Mouse (Mus musculus) forebrain, embryonic 13.5 days (tissue): Measurements from ENCODE around the gene Rgl3. TPM values are rescaled to one million over a fixed set of nuclear protein-coding genes. Genes with fewer than 3 reads are reported as not detected.

Experiments
- ATAC-seq: fragments of 200-750 bp; cut with Nextera tagmentation; 2 replicates; pipeline ENCODE4 v1.8.0; 2017
- H3K27ac ChIP-seq: fragments of 300-500 bp; sonication (generic); 2 replicates; pipeline ENCODE4 v1.5.1; 2015; ENCODE audit warnings: inconsistent platforms, mild to moderate bottlenecking, moderate library complexity
- H3K27me3 ChIP-seq: fragments of 300-500 bp; sonication (generic); 2 replicates; pipeline ENCODE4 v1.6.1; 2015; ENCODE audit warnings: mild to moderate bottlenecking, inconsistent platforms
- H3K36me3 ChIP-seq: fragments of 300-500 bp; sonication (generic); 2 replicates; pipeline ENCODE4 v1.6.1; 2015; ENCODE audit warnings: mild to moderate bottlenecking, inconsistent platforms; ENCODE audit not compliant: poor library complexity, severe bottlenecking
- H3K4me1 ChIP-seq: fragments of 300-500 bp; sonication (generic); 2 replicates; pipeline ENCODE4 v1.6.1; 2015; ENCODE audit warnings: inconsistent platforms
- H3K4me2 ChIP-seq: fragments of 300-500 bp; sonication (generic); 2 replicates; pipeline ENCODE4 v1.6.1; 2015; ENCODE audit warnings: inconsistent platforms, mild to moderate bottlenecking, moderate library complexity
- H3K4me3 ChIP-seq: fragments of 300-500 bp; sonication (generic); 2 replicates; pipeline ENCODE4 v1.5.1; 2015; ENCODE audit warnings: mild to moderate bottlenecking, inconsistent platforms
- H3K9ac ChIP-seq: fragments of 300-500 bp; sonication (generic); 2 replicates; pipeline ENCODE4 v1.6.1; 2015; ENCODE audit warnings: mild to moderate bottlenecking, inconsistent platforms
- H3K9me3 ChIP-seq: fragments of 300-500 bp; sonication (generic); replicated peaks from 2 replicates; pipeline ENCODE4 v1.6.1; 2016; ENCODE audit warnings: inconsistent platforms
- WGBS: fragments of 180-500 bp; shearing (Covaris S2); methylation state at CpG from one replicate; pipeline ENCODE4 v1.1.7; 2015; 5-methylcytosine and 5-hydroxymethylcytosine counted together
- polyA plus RNA-seq: library from polyadenylated mRNA; unstranded; fragments of >200 nt; fragmentation: Nextera tagmentation; extraction: Ambion mirVana; gene quantifications from 2 replicates; pipeline ENCODE4 v1.2.1, GENCODE M21; 2015

The Rgl3 gene
- polyA plus RNA-seq, 1 experiment from 2014 or later, result 1.2 TPM

DNA sequence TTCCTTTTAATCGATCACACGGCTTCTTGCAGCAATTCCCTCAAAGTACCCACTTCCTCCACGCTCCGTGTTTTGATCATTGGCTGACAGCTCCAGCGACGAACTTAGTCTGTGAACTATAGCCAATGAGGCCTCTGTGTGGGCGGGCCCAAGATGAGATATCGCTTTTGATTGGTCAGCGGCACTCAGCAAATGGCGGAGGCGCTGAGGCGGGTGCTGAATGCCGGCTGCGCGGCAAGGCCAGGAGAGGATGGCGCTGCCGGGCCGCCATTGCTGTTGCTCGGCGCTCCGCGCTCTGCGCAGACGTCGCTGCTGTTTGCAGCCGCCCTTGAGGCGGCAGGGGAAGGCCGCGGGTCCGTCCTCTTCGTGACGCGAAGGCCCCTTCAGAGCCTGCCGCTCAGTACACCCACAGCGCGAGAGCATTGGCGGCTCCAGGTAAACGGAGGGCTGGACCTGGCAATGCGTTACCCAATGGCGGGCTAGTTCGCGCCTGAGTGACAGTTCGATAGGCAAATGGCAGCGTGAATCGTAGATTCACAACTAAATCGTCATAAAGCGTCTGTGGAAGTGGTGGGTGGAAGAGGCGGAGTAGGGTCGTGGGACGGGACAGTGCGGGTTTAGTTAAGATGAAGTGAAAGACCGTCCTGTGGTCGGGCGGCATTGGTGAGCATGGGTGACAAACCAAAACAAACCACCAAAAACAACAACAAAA is 33.5 kb downstream of the Rgl3 start, which contains the start of gene Swsap1:
Gene Swsap1, plus strand, starts transcription at position 186 of the 712 bp plus-strand sequence.
- H3K4me1 ChIP-seq, result peaks cover 32% of the 10 kb centered on the region
- WGBS, result under 1% methylated on average over 54 of the region's 54 CpGs

DNA sequence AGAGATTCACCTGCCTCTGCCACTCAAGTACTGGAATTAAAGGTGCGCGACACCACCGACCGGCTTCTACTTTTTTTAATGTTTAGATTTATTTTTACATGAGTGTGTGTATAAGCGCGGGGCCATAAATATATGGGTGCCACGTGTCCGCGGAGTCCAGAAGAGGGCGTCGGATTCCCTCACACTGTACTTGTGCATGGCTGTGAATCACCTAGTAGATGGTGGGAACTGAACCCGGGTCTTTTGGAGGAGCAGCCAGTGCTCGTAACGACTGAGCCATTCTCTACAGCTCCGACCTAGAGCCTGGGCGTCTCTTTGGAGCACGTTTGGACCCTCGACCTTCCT is 34.0 kb downstream of the Rgl3 start:
- H3K4me3 ChIP-seq, result peak overlapping the region; percentile 67
- 3% methylated on average over 18 of the region's 18 CpGs for WGBS
- no peaks in the 10 kb centered on the region for H3K36me3 ChIP-seq

More for the DNA sequence above, 33.5 kb downstream of the Rgl3 start, which contains the start of gene Swsap1:
- H3K36me3 ChIP-seq, result no peaks in the 10 kb centered on the region
- no peaks in the 10 kb centered on the region; the same call in 1 of the 2 replicates for H3K9me3 ChIP-seq
- H3K27ac ChIP-seq, result peak within 1 kb of the TSS; percentile 95
- peak; percentile 98 for ATAC-seq
- H3K4me2 ChIP-seq, result peak within 1 kb of the TSS; percentile 69
- peak within 1 kb of the TSS; percentile 67 for H3K4me3 ChIP-seq
- H3K9ac ChIP-seq, result peak within 1 kb of the TSS; percentile 79
- H3K27me3 ChIP-seq, result peaks cover 19% of the 10 kb centered on the region

DNA sequence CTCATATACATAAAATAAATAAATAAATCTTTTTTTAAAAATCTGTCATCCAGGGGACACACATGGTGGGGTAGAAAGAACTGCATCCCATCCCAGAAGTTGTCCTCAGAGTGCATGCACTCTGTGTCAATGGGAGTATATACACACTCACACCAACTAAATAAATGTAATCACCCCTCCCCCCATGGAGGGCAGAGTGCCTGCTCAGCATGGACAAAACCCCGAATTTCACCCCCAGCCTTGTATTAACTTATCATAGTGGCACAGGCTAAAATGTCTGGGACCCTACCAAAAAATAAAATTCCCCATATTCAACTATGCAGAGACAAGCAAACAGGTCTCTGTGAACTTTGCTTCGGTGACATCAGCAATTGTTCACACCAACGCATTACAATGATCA is 34.6 kb downstream of the Rgl3 start:
- Histone ChIP-seq H3K9ac (no peak overlapping the region), H3K9me3 (no peaks in the 10 kb centered on the region; the same call in 1 of the 2 replicates), H3K36me3 (no peaks in the 10 kb centered on the region), H3K27ac (no peak overlapping the region), H3K4me1 (peaks cover 26% of the 10 kb centered on the region), H3K27me3 (peaks cover 12% of the 10 kb centered on the region), H3K4me2 (peak overlapping the region; percentile 69), H3K4me3 (no peak overlapping the region)
- no peak for ATAC-seq
- WGBS, result 74% methylated on average over 3 of the region's 3 CpGs

More for the DNA sequence above, 34.0 kb downstream of the Rgl3 start:
- Histone ChIP-seq H3K9me3 (no peaks in the 10 kb centered on the region; the same call in 1 of the 2 replicates), H3K27ac (peak overlapping the region; percentile 95), H3K27me3 (peaks cover 15% of the 10 kb centered on the region), H3K9ac (peak overlapping the region; percentile 79), H3K4me1 (peaks cover 26% of the 10 kb centered on the region), H3K4me2 (peak overlapping the region; percentile 69)
- ATAC-seq, result peak; percentile 56

DNA sequence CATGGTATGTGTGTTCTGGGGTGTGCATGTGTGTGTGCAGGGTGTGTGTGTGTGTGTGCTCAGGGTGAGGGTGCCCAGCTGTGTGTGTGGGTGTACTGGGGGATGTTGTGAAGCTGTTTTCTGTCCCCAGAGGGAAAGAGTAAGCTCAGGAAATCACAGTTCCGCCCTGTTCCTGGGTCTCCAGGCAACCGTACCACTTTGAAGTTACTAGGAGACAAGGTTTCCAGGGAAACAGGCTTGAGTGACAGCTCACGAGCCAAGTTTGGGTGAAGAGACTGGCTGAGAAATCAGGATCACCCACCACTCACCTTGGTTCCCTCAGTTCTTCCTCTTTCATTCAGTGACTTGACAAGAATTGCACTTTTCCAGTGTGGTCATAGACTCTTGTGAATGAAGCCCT is 35.6 kb downstream of the Rgl3 start:
- Histone ChIP-seq H3K27me3 (0 out of 2 replicates have a peak, but pooled peaks cover 4% of the 10 kb centered on the region), H3K4me2 (peak overlapping the region; percentile 32), H3K27ac (peak overlapping the region; percentile 74), H3K36me3 (no peaks in the 10 kb centered on the region), H3K4me3 (no peak overlapping the region), H3K4me1 (peaks cover 26% of the 10 kb centered on the region), H3K9ac (no peak overlapping the region; the same call in 1 of the 2 replicates), H3K9me3 (no peaks in the 10 kb centered on the region; the same call in 1 of the 2 replicates)
- 17% methylated on average over 3 of the region's 3 CpGs for WGBS
- 0 out of 2 replicates have a peak, but pooled peaks have one; percentile 3 for ATAC-seq

DNA sequence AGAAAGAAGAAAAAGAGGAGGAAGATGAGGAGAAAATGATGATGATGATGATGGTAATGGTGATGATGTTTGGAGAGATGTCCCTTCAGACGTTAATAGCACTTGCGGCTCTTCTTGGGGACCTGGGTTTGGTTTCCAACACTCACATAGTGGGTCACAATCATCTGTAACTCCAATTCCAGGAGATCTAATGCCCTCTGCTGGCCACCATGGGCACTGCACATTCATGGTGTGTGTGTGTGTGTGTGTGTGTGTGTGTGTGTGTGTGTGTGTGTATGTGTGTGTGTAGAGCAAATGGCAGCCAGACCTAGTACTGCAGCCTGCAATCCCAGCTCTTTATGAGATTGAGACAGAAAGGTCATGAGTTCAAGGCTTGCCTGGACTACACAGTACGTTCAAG is 37.3 kb downstream of the Rgl3 start:
- Histone ChIP-seq H3K4me3 (no peak overlapping the region), H3K9ac (no peak overlapping the region), H3K4me1 (peaks cover 26% of the 10 kb centered on the region), H3K27me3 (peaks cover 15% of the 10 kb centered on the region; the same call in 1 of the 2 replicates), H3K9me3 (no peaks in the 10 kb centered on the region; the same call in 1 of the 2 replicates), H3K4me2 (no peak overlapping the region), H3K36me3 (no peaks in the 10 kb centered on the region), H3K27ac (no peak overlapping the region)
- no peak for ATAC-seq
- WGBS, result 85% methylated on average over 3 of the region's 3 CpGs

DNA sequence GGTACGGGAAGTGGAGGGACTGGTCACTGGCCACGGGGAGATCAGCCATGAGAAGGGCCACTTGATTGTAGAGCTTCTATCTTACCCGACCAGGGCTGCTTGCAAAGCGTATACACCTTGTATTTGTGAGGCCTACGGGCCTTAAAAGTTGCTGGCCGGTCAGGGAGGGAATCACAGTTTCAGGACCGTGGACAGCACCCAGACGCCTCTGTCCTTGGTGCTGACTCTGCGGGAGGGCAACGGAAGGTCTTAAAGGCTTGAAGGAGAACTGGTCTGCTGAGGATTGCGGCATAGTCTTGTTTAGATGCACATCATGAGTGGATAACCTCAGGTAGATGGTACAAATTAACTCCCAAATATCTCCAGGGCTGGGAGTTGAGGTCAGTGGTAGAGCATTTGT is 38.9 kb downstream of the Rgl3 start:
- no peak overlapping the region for H3K9ac ChIP-seq
- no peak for ATAC-seq
- H3K4me1 ChIP-seq, result peaks cover 20% of the 10 kb centered on the region
- H3K27ac ChIP-seq, result no peak overlapping the region
- peaks cover 15% of the 10 kb centered on the region; the same call in 1 of the 2 replicates for H3K27me3 ChIP-seq
- 18% methylated on average over 11 of the region's 11 CpGs for WGBS
- peaks cover 4% of the 10 kb centered on the region; the same call in 1 of the 2 replicates for H3K36me3 ChIP-seq
- no peak overlapping the region for H3K4me2 ChIP-seq
- no peaks in the 10 kb centered on the region; the same call in 1 of the 2 replicates for H3K9me3 ChIP-seq
- no peak overlapping the region for H3K4me3 ChIP-seq

DNA sequence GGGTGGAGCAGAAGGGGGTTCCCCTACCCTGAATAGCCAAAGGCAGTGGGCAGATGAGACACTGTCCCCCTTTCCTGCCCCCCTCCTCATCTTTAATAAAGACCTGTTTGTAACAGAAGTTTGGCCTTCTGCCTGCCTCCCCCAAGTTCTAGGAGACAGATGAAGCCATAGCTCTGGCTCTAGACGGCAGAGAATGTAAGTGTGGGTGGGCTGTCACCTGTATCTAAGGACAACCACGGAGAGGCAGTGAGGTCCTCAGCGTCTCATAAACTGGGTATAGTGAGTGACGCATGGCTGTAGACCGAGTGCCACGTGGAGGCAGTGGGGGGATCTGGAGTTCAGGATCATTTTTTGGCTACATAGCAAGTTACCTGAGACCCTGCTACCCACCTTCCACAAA is 40.5 kb downstream of the Rgl3 start:
- no peak for ATAC-seq
- H3K9me3 ChIP-seq, result no peaks in the 10 kb centered on the region; the same call in 1 of the 2 replicates
- 71% methylated on average over 6 of the region's 6 CpGs for WGBS
- H3K9ac ChIP-seq, result no peak overlapping the region
- H3K4me3 ChIP-seq, result no peak overlapping the region
- peaks cover 10% of the 10 kb centered on the region for H3K4me1 ChIP-seq
- H3K27me3 ChIP-seq, result peaks cover 15% of the 10 kb centered on the region; the same call in 1 of the 2 replicates
- H3K4me2 ChIP-seq, result no peak overlapping the region
- peaks cover 13% of the 10 kb centered on the region for H3K36me3 ChIP-seq
- H3K27ac ChIP-seq, result no peak overlapping the region

DNA sequence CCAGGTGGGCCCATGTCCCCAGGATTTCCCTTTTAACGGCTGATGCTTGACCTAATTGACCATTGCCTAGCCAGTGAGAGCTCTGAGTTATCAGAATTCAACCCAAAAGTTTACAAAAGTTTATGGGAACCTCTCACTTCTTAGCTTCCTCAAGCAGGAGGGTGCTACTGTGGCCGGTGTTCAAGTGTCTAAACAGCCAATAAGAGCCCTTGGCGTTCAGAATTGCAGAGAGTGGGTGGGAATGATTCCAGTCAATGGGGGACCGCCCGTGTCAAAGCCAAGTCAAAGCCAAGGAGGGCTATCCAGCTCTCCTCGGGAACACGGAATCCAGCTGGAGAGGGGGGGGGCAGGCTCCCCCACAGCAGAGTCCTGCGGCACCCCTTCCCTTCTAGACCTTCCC is 41.1 kb downstream of the Rgl3 start:
- Histone ChIP-seq H3K27ac (no peak overlapping the region), H3K4me2 (no peak overlapping the region), H3K36me3 (peaks cover 13% of the 10 kb centered on the region), H3K4me3 (no peak overlapping the region), H3K9me3 (no peaks in the 10 kb centered on the region; the same call in 1 of the 2 replicates), H3K4me1 (peaks cover 4% of the 10 kb centered on the region), H3K9ac (no peak overlapping the region), H3K27me3 (peaks cover 15% of the 10 kb centered on the region; the same call in 1 of the 2 replicates)
- WGBS, result 48% methylated on average over 8 of the region's 8 CpGs
- no peak for ATAC-seq

DNA sequence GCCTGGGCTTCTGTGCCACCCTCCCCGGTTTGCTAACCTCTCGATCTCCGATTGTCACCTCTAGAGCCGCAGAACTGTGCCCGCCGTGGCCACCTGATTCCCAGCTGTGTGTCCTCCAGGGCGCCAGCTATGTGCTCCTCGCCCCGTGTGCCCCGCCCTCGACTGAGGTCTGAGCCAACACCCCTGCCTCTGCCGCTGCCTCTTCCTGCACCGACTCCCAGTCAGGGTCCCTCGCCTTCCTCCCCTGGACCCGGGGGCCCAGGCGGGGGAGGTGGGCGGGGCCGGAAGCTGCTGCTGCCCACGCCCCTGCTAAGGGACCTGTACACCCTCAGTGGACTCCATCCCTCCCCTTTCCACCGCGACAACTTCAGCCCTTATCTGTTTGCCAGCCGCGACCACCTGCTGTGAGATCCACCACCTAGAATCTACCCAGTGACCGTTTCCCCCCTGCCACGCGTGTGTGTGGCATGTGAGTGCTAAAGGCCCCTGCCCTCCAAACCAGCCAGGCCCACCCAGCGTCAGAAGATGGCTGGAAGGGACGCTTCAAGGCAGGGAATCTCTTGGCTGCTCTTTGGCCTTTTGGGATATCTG is 41.6 kb downstream of the Rgl3 start:
- H3K4me3 ChIP-seq, result no peak overlapping the region
- peaks cover 15% of the 10 kb centered on the region; the same call in 1 of the 2 replicates for H3K27me3 ChIP-seq
- H3K9me3 ChIP-seq, result no peaks in the 10 kb centered on the region; the same call in 1 of the 2 replicates
- WGBS, result 7% methylated on average over 23 of the region's 28 CpGs
- H3K9ac ChIP-seq, result no peak overlapping the region
- peaks cover 13% of the 10 kb centered on the region for H3K36me3 ChIP-seq
- H3K4me1 ChIP-seq, result no peaks in the 10 kb centered on the region
- H3K27ac ChIP-seq, result no peak overlapping the region
- peak overlapping the region; percentile 19; the same call in 1 of the 2 replicates for H3K4me2 ChIP-seq
- no peak for ATAC-seq

DNA sequence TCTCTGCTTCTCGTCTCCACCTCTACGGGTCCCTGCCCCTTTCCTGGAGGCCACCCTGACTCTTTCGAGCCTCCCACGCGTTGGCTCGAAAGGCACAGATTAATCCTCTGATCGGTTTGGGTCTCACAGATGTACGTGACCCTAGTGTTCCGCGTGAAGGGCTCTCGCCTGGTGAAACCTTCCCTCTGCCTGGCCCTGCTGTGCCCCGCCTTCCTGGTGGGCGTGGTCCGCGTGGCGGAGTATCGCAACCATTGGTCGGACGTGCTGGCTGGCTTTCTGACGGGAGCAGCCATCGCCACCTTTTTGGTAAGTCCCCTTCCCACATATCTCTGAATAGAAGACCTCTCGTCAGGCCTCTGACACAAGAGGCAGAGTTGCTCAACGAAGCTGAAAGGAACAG is 45.0 kb downstream of the Rgl3 start:
- Histone ChIP-seq H3K4me1 (no peaks in the 10 kb centered on the region), H3K36me3 (peaks cover 32% of the 10 kb centered on the region), H3K27me3 (peaks cover 11% of the 10 kb centered on the region; the same call in 1 of the 2 replicates), H3K9ac (no peak overlapping the region), H3K27ac (no peak overlapping the region), H3K4me3 (no peak overlapping the region), H3K4me2 (no peak overlapping the region), H3K9me3 (no peaks in the 10 kb centered on the region)
- no peak for ATAC-seq
- WGBS, result 29% methylated on average over 23 of the region's 23 CpGs

DNA sequence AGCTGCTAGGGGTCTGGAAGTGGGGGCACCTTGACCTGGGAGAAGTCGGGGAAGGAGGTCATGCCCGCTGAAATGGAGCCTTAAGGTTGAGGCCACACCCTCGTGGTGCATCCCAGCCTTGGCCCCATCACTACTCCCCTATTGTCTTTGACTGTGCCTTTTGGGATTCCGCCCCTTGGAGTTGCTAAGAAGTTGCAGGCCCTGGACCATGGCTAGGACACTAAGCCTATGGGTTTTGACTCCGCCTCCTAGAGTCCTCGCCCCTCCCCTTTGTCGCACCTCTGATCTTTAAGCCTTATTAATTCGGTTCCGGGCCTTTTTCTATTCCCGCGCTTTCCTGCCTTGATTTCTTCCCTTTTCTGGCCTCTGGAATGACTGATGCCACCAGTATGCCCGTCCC is 45.6 kb downstream of the Rgl3 start:
- 0 out of 2 replicates have a peak, but pooled peaks have one; percentile 1 for ATAC-seq
- H3K27me3 ChIP-seq, result peaks cover 11% of the 10 kb centered on the region; the same call in 1 of the 2 replicates
- H3K9ac ChIP-seq, result no peak overlapping the region
- no peak overlapping the region for H3K4me3 ChIP-seq
- 59% methylated on average over 12 of the region's 12 CpGs for WGBS
- no peaks in the 10 kb centered on the region for H3K4me1 ChIP-seq
- no peaks in the 10 kb centered on the region for H3K9me3 ChIP-seq
- H3K36me3 ChIP-seq, result peaks cover 37% of the 10 kb centered on the region
- H3K27ac ChIP-seq, result no peak overlapping the region
- H3K4me2 ChIP-seq, result no peak overlapping the region

DNA sequence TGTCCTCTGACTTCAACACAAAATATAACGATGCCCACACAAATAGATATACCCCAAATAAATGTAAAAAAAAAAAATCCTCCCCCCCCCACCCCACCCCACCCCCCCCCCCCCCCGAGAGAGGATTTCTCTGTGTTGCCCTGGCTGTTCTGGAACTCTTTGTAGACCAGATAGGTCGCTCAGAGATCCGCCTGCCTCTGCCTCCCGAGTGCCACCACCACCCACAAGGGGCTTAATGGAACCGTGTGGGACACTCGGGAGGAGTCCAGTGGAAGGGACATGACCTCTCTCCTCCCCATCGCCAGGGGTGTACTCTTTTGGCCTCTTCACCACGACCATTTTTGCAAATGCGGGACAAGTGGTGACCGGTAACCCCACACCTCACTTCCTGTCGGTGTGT is 46.2 kb downstream of the Rgl3 start:
- H3K9me3 ChIP-seq, result no peaks in the 10 kb centered on the region
- peaks cover 7% of the 10 kb centered on the region; the same call in 1 of the 2 replicates for H3K27me3 ChIP-seq
- peaks cover 37% of the 10 kb centered on the region for H3K36me3 ChIP-seq
- H3K4me2 ChIP-seq, result no peak overlapping the region
- no peak overlapping the region for H3K27ac ChIP-seq
- no peak for ATAC-seq
- H3K9ac ChIP-seq, result no peak overlapping the region
- 83% methylated on average over 10 of the region's 12 CpGs for WGBS
- peaks cover 6% of the 10 kb centered on the region for H3K4me1 ChIP-seq
- H3K4me3 ChIP-seq, result no peak overlapping the region
